Mouse (Mus musculus): ENCODE data around the gene Abcb4.
A peak's percentile ranks its signal among the peaks of the same experiment; 100 is the strongest.
"Not testable (repeated sequence)": the region's sequence is repeated elsewhere in the genome, so short reads cannot be mapped to it uniquely, and the experiment has no call there.

The Abcb4 gene

DNA sequence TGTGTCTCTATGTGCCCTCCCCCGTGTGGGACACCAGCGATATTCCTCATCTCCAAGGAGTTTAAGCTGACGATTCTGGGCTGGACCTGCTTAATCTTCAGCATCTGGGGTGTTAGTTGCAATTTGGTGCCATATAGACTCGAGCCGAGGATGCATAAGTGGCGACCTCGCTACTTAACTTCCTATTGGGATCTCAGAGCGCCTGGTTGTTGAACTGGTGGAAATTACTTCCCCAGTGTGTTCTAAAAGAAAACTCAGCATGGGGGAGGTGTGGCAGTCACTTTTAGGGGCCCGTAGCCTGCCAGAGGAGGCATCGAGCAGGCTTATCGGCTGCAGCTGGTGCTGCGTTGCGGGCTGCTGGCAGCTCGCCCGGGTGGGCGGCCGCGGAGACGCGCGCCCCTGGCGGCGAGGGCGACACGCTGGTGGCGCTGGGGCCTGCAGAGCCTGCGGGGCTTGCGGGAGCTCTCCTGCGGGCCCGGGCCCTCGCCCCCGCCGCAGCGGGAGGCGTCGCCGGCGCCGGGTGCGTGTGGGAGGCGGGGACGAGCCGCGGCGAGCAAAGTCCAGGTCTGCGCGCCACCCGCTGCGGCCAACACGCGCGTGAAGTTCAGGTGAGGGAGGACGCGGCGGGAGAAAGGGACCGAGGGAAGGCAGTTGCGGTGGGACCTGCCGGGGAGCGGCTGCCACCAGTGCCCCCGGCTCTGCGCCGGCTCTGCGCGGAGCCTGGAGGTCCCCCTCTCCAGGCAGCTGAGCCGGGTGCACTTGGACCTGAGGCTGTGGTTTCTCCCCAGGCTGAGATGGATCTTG lies at the start of gene Abcb4:
Gene Abcb4 (plus strand): TSS at position 418 of the 804 bp plus-strand sequence.
- DNase-seq (ENCODE audit: inconsistent age in 2 of 2, low spot score in 1 of 2), result peak; percentile 81 to 88

DNA sequence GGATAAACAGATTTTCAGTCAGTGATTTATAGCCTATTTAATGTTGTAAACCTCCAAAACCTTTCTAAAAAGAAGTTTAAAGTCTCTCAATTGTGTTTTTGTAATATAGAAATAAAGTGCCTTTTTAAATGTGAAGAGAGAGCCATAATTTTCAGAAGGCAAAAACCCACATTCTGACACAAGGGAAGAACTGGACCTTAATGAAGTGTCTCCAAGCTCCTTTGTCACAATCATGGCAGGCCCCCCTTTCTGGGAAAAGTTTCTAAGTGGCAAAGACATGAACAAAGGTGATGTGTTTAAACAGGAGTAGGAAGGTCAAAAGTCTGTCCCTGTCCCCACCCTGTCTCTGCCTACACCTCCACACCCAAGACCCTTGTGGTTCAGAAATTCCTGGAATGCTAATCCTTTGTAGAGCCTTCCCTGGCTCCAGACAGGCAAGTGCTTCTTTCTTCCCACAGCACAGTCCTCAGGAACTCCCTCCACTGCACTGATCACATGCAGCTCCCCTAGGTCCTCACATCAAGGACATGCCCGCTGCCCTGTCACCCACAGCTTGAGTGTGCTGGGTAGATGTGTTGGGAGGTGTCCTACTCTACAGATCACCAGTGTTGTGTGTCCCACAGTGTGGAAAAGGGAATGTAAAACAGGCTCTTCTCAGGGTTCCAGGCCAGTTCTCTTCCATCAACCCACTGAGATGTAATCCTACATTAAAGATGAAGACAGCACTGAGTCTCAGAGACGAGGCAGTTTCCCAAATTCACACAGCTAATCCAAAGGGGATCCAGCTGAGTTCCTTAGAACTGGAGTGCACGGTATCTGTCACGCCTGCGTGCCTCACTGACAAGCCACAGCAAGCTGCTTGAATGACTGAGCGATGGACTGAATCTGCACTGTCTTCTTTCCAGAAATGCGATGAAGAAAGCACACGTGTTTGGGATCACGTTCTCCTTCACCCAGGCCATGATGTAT lies 44.6 kb upstream of the Abcb4 start:
- DNase-seq (ENCODE audit: inconsistent age in 2 of 2, low spot score in 1 of 2), result not testable (repeated sequence)

DNA sequence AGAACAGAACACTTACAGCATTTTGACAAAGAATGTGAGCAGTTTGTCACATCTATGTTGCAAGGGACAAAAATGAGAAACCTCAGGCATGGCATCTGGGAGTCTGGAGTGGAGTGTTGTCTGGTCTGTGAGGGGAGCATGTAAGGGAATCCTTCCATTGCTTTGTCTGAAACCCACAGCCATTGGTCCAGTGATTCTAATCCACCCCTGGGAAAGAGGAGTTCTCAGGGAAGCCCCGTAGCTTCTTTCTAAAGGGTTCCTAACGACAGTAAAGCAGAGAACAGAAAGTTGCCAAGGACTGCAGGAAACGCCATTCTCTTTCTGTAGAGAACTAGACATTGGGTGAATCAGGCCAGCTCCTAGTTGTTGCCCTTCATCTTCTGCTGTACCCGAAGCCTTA lies 42.7 kb upstream of the Abcb4 start:
- DNase-seq (ENCODE audit: inconsistent age in 2 of 2, low spot score in 1 of 2), result no peak

DNA sequence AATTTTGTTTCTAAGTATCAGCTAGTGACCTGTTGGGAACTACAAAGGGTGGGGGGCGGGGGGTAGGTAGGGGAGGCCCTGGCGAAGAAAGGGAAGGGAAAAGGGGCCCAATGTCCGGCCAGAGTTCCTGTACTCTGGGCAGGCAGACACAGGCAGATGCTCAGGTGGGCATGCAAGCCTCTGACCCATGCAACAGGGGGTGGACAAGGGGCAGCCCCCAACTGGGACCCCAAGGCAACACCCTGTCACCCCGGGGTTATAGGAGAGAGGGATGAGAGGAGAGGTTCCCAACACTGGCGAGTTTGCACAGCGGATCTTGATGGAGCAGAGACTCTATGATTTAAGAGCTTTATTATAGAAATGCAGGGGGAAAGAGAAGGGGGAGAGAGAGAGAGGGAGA lies 36.3 kb upstream of the Abcb4 start:
- DNase-seq (ENCODE audit: inconsistent age in 2 of 2, low spot score in 1 of 2), result no peak

DNA sequence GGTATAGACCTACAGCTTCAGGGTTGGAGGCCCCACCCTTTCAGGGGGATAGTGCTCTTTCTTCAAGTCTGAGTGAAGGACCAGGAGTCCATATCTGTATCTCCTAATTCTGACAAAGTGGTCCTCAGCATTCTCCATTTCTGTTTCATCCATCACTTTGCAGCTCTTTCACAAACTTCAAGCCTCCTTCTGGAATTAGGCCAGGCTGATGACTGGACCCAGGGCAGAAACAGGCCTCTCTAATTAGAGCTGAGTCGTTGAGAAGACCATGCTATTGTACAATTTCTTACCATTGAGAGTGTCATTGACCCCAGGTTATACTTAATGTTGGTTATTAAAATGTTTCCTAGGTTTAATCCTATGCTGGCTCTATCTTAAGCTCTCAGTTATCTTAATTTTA lies 31.7 kb upstream of the Abcb4 start:
- DNase-seq (ENCODE audit: inconsistent age in 2 of 2, low spot score in 1 of 2), result peak in 1 of 2 experiments; percentile 63

DNA sequence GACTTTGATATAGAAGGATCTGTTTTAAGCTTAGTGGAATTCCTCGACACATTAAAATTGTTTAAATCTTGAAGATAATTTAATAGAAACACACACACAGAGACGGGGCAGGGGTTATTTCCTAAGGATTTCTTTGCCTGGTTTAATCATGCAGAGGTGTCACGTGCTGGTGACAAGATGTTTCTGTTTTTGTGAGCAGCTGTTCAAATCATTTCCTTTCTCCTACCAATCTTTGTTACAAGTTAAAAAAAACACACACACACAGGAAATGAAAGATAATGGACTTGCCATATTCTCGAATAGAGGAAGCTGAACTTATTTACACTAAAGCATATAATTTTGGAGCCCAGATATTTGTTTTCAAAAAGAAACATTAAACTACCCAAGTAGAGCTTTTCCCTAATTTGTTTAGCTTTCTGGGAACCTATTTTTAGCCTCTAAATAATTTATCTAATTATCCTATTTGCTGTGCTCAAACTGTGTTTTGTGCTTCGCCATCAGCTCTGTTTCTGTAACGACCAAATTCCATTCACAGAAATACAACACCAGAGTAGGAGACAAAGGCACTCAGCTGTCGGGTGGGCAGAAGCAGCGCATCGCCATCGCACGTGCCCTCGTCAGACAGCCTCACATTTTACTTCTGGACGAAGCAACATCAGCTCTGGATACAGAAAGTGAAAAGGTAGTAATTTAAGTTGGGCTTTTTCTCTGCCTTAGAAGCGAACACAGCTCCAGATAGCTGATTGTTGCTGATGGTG lies 29.8 kb upstream of the Abcb4 start:
- DNase-seq (ENCODE audit: inconsistent age in 2 of 2, low spot score in 1 of 2), result no peak

DNA sequence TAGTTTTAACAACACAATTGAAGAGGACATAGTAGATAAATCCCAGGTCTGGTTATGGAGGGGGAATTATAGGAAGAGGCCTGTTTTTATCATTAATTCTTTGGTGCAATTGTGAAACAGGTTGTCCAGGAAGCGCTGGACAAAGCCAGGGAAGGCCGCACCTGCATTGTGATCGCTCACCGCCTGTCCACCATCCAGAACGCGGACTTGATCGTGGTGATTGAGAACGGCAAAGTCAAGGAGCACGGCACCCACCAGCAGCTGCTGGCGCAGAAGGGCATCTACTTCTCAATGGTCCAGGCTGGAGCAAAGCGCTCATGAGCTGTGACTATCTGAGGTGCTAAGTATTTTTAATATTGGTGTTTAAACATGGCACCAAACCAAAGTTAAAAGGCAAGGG lies 27.9 kb upstream of the Abcb4 start:
- not testable (repeated sequence) for DNase-seq (ENCODE audit: inconsistent age in 2 of 2, low spot score in 1 of 2)

DNA sequence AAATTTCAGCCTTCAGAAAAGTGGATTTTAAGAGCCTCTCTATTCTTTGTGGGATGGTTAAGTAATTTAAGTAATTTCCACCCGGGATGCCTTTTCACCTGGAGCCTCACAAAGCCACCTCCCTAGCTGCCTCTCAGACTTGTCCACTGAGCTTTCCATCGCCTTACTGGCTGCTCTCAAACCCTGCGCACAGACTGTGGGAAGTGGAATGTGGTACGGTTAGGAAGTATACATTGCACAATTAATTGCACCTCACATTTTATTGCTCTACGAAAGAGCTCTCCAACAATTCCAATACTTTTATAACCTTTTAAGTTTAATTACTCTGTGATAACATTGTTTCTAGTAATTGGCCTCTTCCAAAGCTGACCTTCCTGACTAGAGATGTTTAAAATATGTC lies 27.2 kb upstream of the Abcb4 start:
- DNase-seq (ENCODE audit: inconsistent age in 2 of 2, low spot score in 1 of 2), result no peak

DNA sequence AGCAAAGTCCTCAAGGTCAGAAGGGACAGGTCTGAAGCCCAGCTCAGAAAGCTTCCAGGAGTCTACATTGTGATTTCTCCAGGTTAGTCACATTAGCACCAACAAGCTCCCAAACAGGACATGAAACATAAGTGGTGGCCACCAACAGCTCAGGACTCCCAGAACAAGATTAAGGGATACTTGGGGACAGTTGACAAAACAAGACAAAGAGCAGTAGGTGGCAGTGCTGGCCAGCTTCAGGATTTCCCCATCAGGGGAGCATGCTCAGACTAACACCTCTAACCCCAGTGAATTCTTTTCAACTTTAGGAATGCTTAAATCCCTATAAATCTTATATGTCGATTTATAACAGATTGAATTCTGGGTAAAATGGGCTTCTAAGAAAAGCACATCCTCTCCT lies 25.5 kb upstream of the Abcb4 start:
- DNase-seq (ENCODE audit: inconsistent age in 2 of 2, low spot score in 1 of 2), result peak in 1 of 2 experiments; percentile 65

DNA sequence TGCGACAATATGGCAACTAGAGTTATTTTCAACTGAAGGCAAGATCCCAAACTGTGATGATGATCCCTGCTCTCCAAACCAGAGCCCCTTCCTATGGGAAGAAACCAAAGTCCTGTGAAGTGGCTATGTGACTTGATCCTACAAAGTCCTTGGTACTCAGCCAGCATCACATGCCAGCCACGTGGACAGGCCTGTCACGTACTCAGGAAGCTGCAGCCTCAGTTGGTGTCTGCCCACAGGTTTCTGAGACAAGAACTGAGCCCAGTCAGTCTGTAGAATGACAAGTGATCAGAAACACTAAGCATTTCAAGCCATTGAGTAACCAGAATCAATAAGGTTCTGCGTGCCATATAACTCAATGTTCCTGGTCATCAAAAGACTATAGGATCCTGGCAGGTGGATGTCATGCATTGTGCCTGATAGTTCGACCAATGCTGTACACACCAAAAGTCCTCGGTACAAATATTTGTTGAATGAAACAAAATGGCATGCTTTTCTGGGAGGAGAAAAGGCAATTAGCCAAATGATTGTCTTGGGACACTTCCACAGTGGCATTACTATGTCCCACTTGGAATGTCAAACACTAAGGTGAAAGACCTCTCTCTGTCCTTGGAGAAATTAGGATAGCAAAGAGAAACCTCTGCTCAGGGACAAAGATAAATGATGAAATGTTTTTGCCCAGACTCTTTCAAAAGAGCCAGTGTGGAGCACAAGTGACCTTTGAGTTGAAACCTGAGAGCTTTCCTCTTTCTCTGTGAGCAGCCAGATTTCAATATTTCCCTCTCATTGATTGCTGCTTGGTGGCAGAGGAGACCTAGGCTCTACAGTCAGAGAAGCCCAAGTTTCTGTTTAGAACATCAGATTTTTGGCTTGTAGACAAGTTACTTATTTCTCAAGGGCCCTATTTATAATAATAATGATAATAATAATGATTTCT lies 20.3 kb upstream of the Abcb4 start:
- peak in 1 of 2 experiments; percentile 53 for DNase-seq (ENCODE audit: inconsistent age in 2 of 2, low spot score in 1 of 2)

DNA sequence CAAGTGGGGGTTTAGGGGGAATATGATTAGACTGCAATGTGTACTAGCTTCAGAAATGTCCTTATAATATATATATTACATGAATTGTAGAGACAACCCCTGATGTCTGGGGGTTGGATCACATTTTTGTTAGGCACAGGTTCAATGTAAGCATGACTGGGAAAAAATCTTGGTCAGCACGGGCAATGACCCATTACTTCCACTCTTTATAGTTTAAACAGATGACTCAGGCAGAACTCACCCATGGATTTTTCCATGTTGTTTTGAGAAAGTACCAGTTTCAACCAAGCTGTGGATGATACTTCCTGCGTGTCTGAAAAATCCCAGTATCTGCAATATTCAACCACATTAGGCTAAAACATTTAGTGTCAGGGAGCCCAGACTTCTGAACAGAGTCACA lies 16.4 kb upstream of the Abcb4 start:
- no peak for DNase-seq (ENCODE audit: inconsistent age in 2 of 2, low spot score in 1 of 2)

DNA sequence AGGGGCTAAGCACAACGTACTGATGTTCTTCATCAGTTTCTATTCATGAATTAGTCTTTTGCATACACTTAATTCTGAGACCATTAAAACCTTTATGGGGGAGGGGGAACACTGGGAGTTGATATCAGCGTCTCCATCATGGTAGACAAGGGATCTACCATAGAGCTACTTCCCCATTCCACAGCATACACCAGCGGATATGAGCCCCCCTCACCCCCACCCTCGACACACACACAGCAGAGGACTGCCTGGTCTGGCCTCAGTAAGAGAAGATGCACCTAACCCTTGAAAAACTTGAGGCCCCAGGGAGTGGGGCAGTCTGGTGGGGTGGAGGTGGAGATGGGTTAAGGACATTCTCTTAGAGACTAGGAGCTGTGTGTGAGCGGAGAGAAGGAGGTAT lies 15.7 kb upstream of the Abcb4 start:
- no peak for DNase-seq (ENCODE audit: inconsistent age in 2 of 2, low spot score in 1 of 2)

DNA sequence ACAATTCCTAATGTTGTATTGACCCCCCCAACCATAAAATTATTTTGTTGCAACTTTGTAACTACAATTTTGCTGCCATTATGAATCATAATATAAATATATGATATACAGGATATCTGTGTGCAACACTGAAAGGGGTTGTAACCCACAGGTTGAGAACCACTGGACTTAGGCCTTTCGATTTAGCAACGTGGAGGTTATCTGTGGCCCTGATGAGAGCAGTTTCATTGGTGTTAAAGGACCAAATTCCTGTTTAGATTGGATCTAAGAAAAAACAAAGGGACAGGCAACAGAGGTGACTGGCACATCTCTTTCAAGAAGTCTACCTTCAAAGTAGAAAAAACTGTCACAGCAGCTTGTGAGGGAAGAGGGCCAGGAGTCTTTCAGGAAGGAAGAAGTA lies 7.7 kb upstream of the Abcb4 start:
- no peak for DNase-seq (ENCODE audit: inconsistent age in 2 of 2, low spot score in 1 of 2)

DNA sequence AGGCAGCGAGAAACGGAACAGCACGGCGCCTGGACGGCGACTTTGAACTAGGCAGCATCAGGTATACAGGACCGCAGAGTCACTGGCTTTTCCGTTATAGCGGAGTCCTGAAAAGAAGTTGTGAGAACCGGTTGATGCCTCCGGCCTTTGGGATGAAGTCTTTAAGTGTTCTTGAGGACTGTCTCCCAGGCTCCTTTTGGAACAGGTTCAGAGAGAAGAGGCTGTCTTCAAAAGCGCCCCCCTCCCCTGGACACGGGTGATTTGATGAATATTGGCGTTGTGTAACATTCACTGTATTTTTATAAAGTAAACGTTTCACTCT lies 548 bp downstream of the Abcb4 start:
- DNase-seq (ENCODE audit: inconsistent age in 2 of 2, low spot score in 1 of 2), result no peak

DNA sequence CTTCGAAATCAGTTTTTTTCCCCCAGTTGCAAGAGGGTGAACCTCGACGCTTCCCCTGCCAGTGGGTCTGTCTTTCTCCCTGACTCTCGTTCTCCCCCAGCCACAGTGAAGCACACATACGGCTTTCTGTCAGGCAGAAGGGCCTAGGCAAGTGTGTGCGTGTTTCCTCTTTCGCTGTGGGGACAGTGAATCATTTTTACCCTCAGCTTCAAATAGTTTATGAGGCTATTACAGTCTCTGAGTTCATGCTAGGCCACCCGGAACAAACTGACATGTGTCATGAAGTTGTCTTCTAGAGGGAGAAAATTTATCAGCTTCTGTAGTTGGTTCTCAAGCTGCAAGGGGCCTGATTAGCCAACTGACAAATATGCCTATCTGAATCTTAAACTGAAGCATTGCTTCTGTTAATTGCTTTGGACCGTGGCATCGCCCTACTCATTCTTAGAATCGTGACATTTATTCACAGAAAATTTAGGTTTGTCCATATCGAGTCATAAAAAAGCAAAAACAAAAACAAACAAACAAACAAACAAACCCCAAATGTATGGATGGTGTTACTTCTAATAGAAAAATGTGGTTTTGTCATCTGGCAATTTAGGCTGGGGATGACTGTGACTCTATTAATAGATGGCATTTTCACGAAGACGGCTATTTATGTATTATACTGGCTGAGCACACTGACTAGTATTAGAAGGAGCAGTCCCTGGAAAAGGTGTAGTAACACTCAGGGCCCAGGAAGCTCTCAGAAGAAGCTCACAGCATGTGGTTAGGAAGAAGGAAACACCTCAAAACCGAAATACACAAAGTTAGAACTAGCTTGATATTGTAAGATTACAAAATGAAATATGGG lies 1.3 kb downstream of the Abcb4 start:
- no peak for DNase-seq (ENCODE audit: inconsistent age in 2 of 2, low spot score in 1 of 2)

DNA sequence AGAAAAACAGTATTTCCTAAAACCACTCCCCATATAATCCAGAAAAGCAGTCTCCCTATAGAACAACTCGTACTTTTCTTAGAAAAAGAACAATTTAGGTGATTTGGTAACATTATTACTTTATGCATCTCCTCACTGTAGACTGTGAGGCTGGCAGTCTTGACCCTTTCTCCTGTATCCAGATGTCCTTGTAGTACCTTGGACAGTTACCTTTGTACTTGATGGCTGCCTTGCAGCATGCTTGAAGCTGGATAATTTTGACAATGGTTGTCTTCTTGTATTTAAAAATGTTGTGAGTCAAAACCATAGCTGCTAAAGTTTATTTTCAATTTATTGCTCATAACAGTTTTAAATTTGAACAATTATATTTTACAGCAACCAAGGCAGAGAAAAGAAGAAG lies 2.7 kb downstream of the Abcb4 start:
- DNase-seq (ENCODE audit: inconsistent age in 2 of 2, low spot score in 1 of 2), result no peak

DNA sequence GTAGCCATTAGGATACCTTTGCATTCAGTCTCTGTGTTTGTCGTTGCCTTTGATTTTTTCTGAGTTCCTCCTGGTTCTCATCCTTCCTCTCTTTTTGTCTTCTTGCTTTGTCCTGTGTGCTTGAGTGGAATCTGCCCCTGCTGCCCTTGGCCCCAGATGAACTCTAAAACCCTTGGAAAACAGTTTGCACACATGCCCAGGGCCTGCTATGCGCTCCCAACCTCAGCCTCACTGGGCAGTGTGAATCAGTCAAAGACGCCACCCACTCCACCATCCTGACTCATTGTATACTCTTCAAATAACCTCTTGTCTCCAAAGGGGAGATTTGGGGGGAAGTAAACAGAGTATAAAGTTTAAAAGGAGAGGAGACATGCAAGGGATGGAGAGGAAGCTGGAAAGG lies 4.7 kb downstream of the Abcb4 start:
- DNase-seq (ENCODE audit: inconsistent age in 2 of 2, low spot score in 1 of 2), result no peak

DNA sequence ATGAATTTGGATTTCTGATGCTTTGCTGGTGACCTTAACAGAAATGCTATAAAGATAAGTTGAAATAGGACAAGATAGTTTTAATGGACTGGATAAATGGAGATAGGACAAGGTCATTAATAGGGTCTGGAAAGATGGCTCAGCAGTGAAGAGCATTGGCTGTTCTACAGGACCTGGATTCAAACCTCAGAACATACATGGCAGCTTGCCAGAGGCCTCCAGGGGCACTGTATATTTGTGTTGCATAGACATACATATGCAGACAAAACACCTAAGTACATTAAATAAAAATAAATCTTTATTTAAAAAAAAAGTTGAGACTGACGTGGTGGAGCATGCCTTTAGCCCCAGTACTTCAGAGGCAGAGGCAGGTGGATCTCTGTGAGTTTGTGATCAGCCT lies 7.5 kb downstream of the Abcb4 start:
- DNase-seq (ENCODE audit: inconsistent age in 2 of 2, low spot score in 1 of 2), result no peak

DNA sequence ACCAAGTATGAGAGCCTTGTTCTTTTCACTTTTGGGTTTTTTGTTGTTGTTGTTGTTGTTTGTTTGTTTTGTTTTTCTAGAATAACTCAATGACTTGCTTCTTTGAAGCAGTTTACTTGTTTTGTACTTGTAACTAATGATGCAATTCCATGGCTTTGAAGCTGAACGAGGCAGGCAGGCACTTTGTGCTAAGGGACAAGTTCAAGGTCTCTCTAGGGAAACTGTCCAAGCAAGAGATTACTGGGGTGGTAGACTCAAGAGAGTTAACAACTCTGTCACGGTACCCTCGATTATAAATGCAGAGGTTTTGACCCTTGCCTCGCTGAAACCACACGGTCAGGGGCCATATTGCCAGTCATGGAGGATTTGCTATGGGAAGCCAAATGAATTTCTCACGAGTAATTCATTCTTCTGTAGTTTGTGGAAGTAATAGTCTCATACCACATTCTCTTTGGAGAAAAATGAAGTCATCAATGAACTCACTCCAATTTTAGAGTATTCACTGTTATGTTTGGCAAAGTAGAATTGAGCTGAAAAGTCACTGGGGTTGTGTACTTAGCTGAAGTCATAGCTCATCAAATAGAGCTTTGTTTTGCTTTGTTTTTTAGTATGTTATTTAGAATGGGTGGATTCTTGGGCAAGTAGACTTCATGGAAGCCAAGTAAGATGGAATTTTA lies 8.8 kb downstream of the Abcb4 start:
- DNase-seq (ENCODE audit: inconsistent age in 2 of 2, low spot score in 1 of 2), result peak in 1 of 2 experiments; percentile 44

Measured in adrenal gland, adult (tissue).